Mouse (Mus musculus) frontal cortex, postnatal 25 days (tissue): Measurements from ENCODE around the gene Wdr59.

Experiments
- DNase-seq, 2 experiments: peaks; one replicate each; pipeline ENCODE4 v3.0.0; 2022; ENCODE audit warnings: low spot score in 2 of 2

Wdr59 gene

DNA sequence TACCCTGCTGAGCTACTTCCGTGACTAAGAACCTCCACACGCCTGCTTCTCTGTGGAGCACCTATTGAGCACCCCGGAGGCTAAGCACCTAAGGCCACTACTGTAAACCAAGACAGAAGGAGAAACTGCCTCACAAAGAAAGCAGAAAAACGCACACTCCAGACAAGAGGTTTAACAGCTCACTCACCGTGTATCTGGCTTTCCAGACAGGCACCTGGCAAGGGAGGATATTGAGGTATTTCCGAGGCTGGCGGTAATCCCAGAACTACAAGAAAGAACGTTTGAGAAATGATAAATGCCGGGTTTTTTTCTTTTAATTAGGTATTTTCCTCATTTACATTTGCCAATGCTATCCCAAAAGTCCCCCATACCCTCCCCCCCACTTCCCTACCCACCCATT lies 29.4 kb downstream of the Wdr59 start:
- no peak for DNase-seq

DNA sequence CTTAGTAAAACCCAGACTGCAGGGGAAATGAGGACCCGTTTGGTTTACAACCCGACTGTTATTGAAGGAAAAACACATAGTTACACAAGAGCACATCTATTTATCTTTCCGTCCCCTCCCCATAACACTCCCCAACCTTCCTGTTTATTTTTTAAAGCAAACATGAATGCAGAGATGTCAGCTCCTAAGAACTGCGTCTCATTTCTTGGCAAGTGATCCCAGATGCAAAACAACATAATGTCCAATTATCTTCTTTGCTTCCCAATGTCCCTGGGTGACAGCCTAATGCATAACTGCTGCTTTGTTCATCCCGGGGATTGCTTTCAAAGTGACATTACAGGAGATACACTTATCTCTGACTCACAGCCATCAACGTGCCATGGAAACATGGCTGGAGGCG lies 30.7 kb downstream of the Wdr59 start:
- no peak for DNase-seq

DNA sequence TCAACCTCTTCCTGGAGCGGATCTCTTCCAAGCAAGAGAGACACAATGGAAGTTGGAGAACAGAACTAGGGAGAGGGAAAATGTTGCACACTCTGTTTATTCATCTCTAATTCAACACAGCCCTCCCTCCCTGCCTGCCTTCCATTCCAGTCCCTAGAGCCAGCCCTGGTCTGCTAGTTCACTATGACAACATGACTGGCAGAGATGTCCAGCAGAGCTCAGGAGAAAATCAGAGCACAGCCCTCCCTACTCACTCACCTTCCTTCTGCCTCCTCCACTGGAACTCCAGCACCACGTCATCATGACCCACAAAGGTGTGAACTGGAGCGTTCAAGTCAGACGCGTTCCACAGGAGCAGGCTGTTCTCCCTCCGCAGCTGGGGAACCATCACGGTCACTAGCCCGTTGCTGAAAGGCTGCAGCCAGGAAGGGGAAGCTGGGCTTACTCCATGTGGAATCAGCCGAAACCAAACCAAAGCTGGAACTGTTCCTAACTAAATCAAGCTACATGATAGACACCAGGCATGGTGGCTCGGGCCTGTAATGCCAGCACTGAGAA lies 31.8 kb downstream of the Wdr59 start:
- DNase-seq = no peak

DNA sequence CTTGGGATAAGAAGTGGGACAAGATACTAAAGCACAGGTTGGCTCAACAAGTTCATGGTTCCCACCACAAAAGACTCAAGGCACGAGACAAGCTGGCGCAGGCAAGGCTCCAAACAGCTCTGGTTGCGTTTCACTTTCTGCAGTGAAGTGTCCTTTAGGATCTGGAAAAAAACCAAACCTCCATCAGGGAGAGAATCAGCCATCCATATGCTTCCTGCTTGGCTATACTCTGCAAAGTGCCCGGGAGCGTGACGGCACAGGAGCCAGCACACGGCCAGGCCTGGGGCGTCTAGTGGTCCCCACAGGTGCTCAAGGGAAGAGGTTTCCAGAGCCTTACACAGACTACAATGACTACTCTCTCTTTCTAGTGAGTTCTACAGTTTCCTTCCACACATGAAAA lies 41.2 kb downstream of the Wdr59 start:
- no peak for DNase-seq

DNA sequence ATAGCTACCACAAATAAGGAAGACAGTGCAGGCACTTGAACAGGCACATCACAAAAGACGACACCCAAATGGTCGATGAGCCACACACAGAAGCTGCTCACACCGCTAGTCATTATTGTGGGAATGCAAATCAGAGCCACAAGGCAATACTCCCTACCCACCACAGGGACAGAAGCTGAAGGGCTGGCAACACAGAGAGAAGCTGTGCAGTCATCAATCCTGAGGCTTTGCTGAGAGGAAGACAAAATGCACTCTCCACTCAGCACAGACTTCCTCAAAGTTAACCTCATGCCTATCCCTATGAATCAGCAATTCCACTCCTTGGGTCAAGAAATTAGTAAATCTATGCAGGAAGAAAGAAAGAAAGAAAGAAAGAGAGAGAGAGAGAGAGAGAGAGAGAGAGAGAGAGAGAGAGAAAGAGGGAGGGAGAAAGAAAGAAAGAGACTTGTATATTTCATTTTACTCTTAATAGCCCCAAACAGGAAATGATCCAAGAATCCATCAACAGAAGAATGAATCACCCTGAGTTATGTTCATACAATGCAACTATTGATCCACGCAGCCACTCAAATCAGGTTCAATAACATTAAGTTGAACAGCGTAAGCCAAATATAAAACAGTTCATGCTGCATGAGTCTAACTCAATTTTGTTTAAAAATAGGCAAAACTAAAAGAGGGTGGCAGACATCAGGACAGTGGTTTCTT lies 44.0 kb downstream of the Wdr59 start:
- DNase-seq = no peak

DNA sequence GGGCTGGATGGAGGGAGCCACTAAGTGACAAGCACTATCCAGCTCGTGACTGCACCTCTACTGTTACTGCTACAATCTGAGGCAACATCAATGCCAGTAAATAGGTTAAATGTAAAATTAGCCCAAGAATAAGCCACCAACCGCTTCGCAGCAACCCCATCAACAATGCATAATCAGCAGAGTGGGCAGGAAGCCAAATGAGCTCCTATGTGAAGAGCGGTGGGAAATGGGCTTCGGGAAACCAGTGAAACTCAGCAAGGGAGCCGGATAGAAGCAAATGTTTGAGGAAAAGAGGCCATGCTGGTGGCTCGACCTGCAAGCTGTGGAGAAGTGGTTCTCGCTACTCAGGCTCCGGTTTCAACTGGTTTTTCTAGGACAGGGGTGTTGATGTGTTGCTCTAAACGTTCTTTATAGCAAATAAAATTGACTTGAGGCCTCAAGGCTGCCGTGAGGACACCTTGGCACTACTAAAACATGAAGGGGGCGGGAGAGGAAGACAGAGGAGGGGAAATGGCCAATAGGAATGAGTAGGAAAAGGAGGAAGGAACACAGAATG lies 50.3 kb downstream of the Wdr59 start:
- no peak for DNase-seq

DNA sequence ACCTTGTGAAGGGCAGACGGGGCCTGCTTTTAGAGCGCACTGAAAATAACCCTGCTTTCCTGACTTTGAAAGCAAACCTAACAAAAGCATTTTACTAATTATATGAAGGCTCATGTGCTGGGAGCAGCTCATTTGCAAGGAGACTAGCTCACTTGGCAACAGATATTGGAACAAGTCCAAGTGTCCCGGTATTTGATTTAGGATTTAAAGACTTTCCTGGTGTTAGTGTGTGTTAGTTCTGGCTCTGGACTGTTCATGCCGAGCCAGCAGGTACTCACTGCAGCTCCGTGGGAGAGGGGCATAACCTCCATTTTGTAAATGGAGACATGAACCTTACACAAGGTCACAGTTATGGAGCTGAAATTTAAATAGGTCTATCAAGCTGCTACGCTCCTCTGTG lies 52.9 kb downstream of the Wdr59 start:
- DNase-seq = no peak

DNA sequence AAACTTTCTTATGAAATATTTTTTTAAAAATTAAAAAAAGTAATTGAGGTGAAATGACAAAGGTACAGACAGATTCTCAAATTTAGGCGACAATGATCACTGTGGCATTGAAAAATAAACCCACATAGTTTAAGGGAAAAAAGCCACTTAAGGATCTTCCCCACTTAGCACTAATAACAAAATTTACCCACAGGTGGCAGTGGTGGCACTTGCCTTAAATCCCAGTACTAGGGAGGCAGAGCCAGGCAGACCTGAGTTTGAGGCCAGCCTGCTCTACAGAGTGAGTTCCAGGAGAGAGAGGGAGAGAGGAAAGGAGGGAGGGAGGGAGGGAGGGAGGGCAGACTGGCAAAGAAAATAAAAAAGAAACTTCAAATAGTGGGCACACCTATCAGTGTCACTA lies 56.6 kb downstream of the Wdr59 start:
- DNase-seq = no peak

DNA sequence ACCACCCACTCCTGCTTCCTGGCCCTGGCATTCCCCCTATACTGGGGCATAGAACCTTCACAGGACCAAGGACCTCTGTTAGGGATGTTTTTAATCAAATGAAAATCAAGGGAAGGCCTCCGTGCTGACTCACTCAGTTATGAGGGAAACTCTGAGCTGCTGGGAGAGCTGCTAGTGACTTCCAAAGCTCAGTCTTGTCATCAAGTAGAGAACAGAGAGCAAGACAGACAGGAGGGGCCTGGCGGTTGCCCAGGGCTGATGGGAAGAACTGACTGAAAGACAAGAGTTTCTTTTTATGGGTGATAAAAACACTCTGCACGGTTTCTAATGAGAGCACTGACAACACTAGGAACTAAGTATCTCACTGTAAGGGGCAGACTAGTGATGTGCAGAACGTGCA lies 57.4 kb downstream of the Wdr59 start:
- no peak for DNase-seq

DNA sequence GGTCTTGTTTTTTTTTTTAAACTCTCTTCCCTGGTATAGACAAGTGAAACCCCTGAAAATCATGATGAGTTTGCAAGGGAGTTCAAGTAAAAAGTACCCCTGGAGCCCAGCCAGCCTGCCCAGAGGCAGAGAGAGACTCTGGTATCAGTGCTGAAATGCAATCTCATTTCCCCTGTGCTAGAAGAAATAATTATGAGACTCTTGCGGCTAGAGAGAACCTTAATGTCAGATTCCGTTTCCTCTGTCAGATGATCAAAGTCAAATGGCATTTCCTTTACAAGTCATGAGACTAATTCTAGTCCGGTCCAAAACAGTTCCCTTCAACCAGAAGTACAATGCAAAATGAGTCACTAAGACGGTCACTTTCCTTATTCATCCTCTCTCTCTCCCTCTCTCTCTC lies 72.2 kb downstream of the Wdr59 start:
- DNase-seq = no peak

DNA sequence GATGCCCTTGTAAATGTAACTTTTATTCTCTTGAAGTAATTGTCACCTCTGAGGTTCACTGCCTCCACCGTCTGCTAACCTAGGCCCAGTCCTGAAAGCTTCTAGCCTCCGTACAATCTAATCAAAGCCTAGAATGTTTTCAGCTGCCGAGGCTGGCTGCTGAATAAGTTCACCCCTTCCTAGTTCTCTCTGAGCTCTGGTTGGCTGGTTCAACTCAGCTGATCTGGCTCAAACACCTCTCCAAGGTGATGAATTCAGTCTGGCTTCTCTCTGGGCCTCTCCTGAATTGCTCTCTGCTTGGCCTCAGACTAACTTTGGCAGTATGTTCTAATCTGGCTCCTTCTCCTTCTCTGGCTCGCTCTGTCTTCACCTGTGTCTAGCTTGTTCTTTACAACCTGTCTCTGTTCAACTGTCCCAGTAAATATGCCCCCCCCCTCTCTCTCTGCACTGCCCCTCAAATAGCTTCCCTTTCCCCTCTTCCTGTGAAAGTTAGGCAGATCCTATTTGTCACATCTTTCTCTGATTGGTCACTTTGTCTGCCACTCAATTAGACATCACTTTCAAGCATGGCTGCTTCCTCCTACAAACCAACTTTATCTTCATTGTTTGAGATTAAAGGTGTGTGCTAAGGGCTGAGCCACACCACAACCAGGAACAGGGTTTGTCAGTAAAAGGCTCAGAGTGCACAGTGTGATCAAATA lies 75.8 kb downstream of the Wdr59 start:
- no peak for DNase-seq

DNA sequence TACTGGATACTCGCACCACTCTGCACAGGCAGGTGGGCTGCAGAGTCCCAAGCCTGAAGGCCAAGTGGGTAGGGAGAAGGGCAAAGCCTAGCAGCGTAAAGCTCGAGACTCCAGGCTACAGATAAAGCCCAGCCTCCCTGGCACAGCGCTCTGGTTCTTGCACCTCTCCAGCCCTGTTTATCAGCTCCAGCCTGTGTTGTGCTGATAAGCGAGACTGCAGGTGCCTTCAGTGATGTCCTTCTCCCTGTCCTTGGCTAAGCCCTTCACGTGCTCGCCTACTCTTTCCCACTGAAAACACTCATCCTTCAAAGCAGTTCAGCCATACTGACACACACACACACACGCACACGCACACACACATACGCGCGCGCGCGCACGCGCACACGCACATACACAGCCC lies 76.3 kb downstream of the Wdr59 start:
- DNase-seq = no peak

DNA sequence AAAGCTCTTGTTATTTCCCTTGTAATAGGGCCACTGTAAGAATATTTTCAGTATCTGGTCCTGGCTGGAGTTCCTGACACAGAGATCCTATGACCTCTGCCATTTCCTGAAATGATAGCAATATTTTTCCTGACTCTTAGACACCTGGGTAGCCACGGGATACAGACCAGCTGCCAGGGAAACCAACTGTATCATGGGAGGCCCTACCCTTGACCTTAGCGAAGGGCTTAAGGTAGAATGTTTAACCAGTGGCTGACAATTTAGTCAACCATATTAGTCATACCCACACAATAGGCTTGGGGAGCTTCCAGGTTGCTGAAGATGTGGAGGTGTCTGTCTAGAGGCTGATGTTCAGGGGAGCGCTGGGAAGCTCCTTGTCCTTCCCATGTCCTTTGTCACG lies 77.6 kb downstream of the Wdr59 start:
- no peak for DNase-seq

DNA sequence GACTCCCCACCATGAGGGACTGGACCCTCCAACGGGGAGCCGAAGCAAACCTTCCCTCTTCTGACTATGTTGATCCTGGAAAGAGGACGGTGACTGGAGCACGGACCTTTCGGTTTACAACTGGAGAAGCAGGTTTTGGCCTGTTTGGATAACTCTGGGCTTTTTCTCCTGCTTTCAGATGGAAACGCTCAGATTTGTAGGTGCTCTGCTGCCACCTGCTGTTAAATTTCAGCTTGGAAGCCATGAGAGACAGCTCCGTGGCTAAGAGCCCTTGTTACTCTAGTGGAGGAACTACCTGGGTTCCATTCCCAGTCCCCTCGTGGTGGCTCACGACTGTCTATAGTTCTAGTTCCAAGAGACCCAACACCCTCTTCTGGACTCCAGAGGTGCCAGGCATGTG lies 82.7 kb downstream of the Wdr59 start:
- peak; percentile 75 to 80 for DNase-seq

DNA sequence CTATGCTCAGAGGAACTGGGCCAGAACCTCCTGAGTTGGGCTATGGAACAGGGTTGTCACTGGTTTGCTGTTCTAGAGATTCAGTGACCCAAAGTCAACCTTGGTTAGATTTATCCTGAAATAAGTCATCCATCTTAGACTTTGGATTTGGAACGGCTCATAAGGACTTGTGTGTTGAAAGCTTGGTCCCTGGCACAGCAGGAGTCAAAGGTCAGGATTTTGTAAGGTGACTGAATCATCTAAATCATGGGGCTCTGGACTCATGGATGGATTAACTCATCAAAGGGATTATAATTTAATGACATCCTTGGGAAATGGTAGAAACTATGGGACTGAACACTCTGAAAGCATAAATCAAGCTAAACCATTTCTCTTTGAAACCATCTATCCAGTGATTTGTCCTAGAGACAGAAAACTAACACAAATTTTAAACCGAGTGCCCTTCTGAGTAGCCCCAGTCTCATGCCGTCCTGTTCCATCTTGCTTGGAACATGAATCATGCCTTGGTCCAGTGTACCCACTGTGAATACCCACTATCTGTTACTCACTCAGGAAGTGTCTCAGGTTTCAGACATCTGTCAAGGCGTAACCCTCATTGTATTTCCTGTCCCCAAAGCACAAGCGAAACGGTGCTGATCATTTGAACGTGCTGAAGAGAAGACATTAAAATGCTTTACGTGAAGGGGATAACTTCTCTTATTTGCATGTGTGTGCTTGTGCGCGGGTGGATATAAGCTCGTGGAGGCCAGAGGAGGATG lies 86.6 kb downstream of the Wdr59 start:
- DNase-seq = no peak

DNA sequence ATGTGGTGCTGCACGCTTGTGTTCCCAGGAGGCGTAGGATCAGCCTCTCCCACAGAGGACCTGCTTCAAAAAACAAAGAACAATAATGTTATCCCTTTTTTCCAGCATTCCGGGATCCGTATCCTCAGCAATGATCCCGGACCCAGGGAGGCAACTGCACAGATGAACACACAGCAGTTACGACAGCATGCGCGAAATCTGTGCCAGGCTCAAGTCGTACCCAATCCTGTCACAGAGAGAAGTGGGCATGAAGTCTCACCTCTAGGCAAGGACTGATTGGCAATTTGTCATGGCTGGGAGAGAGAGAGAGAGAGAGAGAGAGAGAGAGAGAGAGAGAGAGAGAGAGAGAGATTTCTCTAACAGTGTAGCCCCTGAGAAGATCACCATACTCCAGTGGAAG lies 97.2 kb downstream of the Wdr59 start:
- DNase-seq = no peak

DNA sequence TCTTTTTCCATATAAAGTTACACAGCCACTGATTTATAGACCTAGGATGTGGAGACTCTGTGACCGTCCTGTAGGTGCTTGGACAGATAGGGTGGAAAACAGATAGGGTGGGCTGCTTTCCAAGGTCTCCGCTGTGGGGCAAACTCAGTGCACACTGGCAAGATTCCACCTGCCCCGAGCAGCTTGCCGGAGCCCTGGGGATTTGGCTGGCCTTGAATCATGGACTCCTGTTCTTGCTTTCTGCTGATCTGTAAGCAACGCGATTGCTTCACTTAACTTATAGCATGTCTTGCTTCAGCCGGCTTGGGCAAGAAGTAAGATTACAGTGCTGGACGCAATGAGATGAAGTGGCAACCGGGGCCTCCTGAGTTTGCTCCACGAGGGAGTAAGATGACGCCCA lies 97.7 kb downstream of the Wdr59 start:
- no peak for DNase-seq

DNA sequence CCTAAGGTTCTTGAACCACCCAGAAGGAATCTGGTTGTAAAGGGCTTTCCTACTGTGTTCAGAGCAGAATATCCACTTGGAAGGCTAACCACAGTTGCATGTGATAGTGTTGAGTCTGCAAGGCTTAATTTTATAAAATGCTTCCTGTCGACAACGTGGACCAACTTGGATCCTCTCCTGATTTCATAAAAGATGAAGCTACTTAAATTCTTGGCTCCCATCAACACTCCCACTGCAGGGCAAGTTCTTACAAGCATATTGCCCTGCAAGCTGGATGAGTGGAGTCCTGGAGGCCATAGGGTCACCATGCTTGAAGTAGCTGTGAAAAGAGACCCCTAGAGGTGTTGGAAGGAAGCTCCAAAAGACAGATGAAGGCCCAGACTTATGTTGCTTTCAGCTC lies 99.3 kb downstream of the Wdr59 start:
- no peak for DNase-seq

DNA sequence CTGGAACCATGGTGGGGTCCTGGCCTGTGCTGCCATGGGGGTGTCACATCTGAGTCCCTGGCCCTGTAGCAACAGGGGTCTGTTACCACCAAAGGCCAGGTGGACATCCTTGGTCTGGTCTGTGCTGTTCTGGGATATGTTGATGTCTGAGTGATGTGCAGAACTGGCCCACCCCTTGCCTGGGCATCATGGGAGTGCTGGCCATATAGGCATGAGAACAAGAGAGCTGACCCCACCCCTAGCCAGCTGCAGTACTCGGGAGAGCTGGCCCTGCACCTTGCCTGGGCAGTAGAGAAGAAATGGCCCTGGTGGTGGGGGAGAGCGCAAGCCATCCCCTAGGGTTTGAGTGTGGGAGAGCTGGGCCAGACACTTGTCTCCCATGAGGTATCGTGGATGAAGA lies 102.7 kb downstream of the Wdr59 start:
- DNase-seq = no peak

DNA sequence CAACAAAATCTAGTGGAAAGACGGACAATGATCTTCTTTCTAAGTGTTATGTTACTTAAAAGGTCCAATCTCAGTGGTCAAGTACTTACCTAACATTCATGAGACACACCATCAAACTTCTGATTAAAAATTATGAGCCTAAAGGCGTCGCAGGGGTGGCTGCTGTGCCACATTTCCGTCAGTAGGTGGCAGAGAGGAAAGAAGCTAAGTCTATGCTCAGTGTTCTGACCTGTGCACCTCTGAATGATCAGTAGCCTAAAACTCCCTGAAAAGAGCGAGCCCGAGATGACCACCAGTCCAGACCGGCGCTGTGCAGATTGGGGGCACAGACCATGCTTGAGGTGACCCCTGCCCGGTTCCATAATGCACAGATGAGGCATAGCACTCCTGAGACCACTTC lies 103.3 kb downstream of the Wdr59 start:
- no peak for DNase-seq

DNA sequence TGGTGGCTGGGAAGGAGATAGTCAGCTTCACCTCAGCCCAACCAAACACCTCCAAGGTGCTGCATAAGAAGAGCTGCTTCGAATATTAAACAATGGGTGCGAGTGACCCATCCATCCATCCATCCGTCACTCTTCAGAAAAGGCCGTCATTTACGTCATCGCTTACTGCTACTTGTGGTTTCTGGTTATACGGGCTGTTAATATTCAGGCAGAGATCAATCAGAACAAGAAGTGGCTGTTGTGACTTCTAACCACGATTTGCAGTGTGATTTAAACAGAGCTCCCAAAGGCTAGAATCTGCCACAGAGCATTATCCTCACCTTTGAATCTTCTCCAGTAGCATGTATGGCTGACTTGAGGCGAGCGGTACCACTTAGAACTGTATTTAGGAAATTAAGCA lies 104.7 kb downstream of the Wdr59 start:
- no peak for DNase-seq

DNA sequence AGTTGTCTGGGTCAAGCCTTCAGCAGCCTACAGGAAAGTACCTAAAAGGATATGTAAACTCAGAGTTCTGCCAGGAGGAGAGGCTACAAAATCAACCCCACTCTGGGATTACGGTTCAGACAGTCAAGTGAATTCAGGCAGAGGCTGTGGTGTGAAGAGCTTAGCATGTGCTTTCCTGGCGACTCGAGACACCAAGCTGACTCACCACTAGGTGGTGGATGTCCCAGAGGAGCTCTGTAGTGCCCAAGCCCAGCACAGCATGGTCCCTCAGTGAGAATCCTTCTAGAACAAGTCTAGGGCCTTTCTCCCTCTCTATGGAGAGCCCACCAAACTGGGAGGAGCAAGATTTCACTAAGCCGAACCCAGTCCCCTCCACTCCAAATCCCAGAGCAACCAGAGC lies 118.5 kb downstream of the Wdr59 start:
- no peak for DNase-seq
